14 mouse cellular contexts compared by ENCODE assay signal in genomic region chr2:38353008-38353379, GRCm38 (mm10). TPM values are rescaled to one million over a fixed set of nuclear protein-coding genes. Genes with fewer than 3 reads are reported as not detected.
DNase-seq lines count a peak whose midpoint lies in the region; ATAC-seq lines count a peak whose summit lies in the region.
"Had no signal": no experiment of that assay in that cellular context is flagged by ENCODE, and none has a peak within 500 bp of the region (broad histone marks: within the 10 kb centered on the region; RNA-seq: fewer than 3 reads in every experiment).

No protein-coding gene starts in this region.

- H3K9ac ChIP-seq in neural tube, embryonic 13.5 days: no peak overlapping the region
- no peak overlapping the region for H3K9ac ChIP-seq in neural tube, embryonic 15.5 days (replicated peaks)
- peak overlapping the region; percentile 46 for H3K9ac ChIP-seq in liver, embryonic 11.5 days (ENCODE audit: low read depth, low read length)
- H3K9ac ChIP-seq: lung, embryonic 14.5 days had no signal

- H3K27ac ChIP-seq in neural tube, embryonic 13.5 days (replicated peaks): no peak overlapping the region
- no peak overlapping the region for H3K27ac ChIP-seq in neural tube, embryonic 15.5 days (replicated peaks)
- H3K27ac ChIP-seq in hindbrain, embryonic 10.5 days: peak overlapping the region; percentile 81; the same call in 1 of the 2 replicates
- no peak overlapping the region; the same call in 1 of the 2 replicates for H3K27ac ChIP-seq in liver, embryonic 11.5 days (ENCODE audit: low read depth, low read length)

- no peaks in the 10 kb centered on the region for H3K9me3 ChIP-seq in neural tube, embryonic 13.5 days
- no peaks in the 10 kb centered on the region for H3K9me3 ChIP-seq in neural tube, embryonic 15.5 days (replicated peaks)
- no peaks in the 10 kb centered on the region for H3K9me3 ChIP-seq in hindbrain, embryonic 10.5 days
- no peaks in the 10 kb centered on the region for H3K9me3 ChIP-seq in liver, embryonic 11.5 days (ENCODE audit: control insufficient read depth, low read length)

- DNase-seq in hindbrain, embryonic 10.5 days (ENCODE audit: low spot score): no peak
- DNase-seq in liver, embryonic 11.5 days (ENCODE audit: low spot score): no peak
- no peak for DNase-seq in right cerebral cortex, postnatal 14 days
- no peak for DNase-seq in lung, postnatal 4 days
- DNase-seq in right cerebral cortex, postnatal 25 days: no peak
- no peak for DNase-seq in left cerebral cortex, postnatal 14 days (ENCODE audit: low spot score in 2 of 2)
- DNase-seq: cerebellum, adult 9-11 months; lung, embryonic 14.5 days; right cerebral cortex, adult 18-20 months had no signal

- 0 out of 2 replicates have a peak overlapping the region, but pooled peaks have one; percentile 59 for H3K4me2 ChIP-seq in neural tube, embryonic 13.5 days
- H3K4me2 ChIP-seq in neural tube, embryonic 15.5 days: no peak overlapping the region
- H3K4me2 ChIP-seq in liver, embryonic 11.5 days: peak overlapping the region; percentile 62
- H3K4me2 ChIP-seq: lung, embryonic 14.5 days had no signal

- H3K36me3 ChIP-seq in neural tube, embryonic 13.5 days: no peaks in the 10 kb centered on the region
- H3K36me3 ChIP-seq in neural tube, embryonic 15.5 days: no peaks in the 10 kb centered on the region
- no peaks in the 10 kb centered on the region for H3K36me3 ChIP-seq in hindbrain, embryonic 10.5 days
- H3K36me3 ChIP-seq in liver, embryonic 11.5 days (ENCODE audit: control insufficient read depth, insufficient read depth, low read length): no peaks in the 10 kb centered on the region

- peak overlapping the region; percentile 37; the same call in 1 of the 2 replicates for H3K4me3 ChIP-seq in neural tube, embryonic 13.5 days
- H3K4me3 ChIP-seq in neural tube, embryonic 15.5 days (replicated peaks): no peak overlapping the region
- peak overlapping the region; percentile 55 for H3K4me3 ChIP-seq in hindbrain, embryonic 10.5 days
- H3K4me3 ChIP-seq in liver, embryonic 11.5 days (ENCODE audit: low read depth, low read length): peak overlapping the region; percentile 47
- H3K4me3 ChIP-seq: myocyte had no signal

- peaks cover 99% of the 10 kb centered on the region for H3K27me3 ChIP-seq in neural tube, embryonic 13.5 days
- H3K27me3 ChIP-seq in neural tube, embryonic 15.5 days (replicated peaks): peaks cover 94% of the 10 kb centered on the region
- H3K27me3 ChIP-seq in hindbrain, embryonic 10.5 days (ENCODE audit: insufficient read depth, poor library complexity, severe bottlenecking): peaks cover 100% of the 10 kb centered on the region
- peaks cover 100% of the 10 kb centered on the region for H3K27me3 ChIP-seq in liver, embryonic 11.5 days (replicated peaks; ENCODE audit: control insufficient read depth, insufficient read depth, low read length)

- H3K4me1 ChIP-seq in neural tube, embryonic 13.5 days (replicated peaks): peaks cover 62% of the 10 kb centered on the region
- peaks cover 53% of the 10 kb centered on the region for H3K4me1 ChIP-seq in neural tube, embryonic 15.5 days
- H3K4me1 ChIP-seq in hindbrain, embryonic 10.5 days (replicated peaks): peaks cover 74% of the 10 kb centered on the region
- peaks cover 8% of the 10 kb centered on the region for H3K4me1 ChIP-seq in liver, embryonic 11.5 days (replicated peaks; ENCODE audit: control insufficient read depth, insufficient read depth, low read length)

- intact Hi-C loops in left cerebral cortex, postnatal 14 days (cut with DNase I): loop anchor here (5.0 kb wide), 1 partner anchor 426 kb away; no protein-coding TSS in a partner anchor

- 1% methylated on average over 10 of the region's 10 CpGs for WGBS in neural tube, embryonic 13.5 days
- 1% methylated on average over 10 of the region's 10 CpGs for WGBS in neural tube, embryonic 15.5 days
- 2% methylated on average over 10 of the region's 10 CpGs for WGBS in hindbrain, embryonic 10.5 days
- WGBS in liver, embryonic 11.5 days: 8% methylated on average over 10 of the region's 10 CpGs

- ATAC-seq in neural tube, embryonic 13.5 days (ENCODE audit: low read depth): no peak
- no peak for ATAC-seq in neural tube, embryonic 15.5 days (ENCODE audit: low FRiP score)
- ATAC-seq in liver, embryonic 11.5 days (replicated peaks; ENCODE audit: low FRiP score): no peak

RNA-seq across cellular contexts. Expression of gene Lhx2, which starts 13.9 kb away (rescaled TPM):
- polyA plus RNA-seq in neural tube, embryonic 13.5 days (2015; fragmentation: Nextera tagmentation; extraction: Ambion mirVana): 3.7 and 4.3 TPM in 2 replicates
- 1.6 and 3.0 TPM in 2 replicates for polyA plus RNA-seq in neural tube, embryonic 15.5 days (2015; fragmentation: Nextera tagmentation; extraction: Ambion mirVana)
- 17.4 and 26.4 TPM in 2 replicates for polyA plus RNA-seq in hindbrain, embryonic 10.5 days (2016; fragmentation: Nextera tagmentation; extraction: Ambion mirVana)
- 10.5 and 11.0 TPM in 2 replicates for polyA plus RNA-seq in liver, embryonic 11.5 days (2014; fragmentation: Nextera tagmentation; extraction: Ambion mirVana)
- 10 to 100 TPM; 73.2 to 85.4 TPM for total RNA-seq in left cerebral cortex, postnatal 14 days (2021)
- polyA plus RNA-seq: intestine, embryonic 14.5 days; stomach, embryonic 14.5 days had no signal
